Mouse (Mus musculus) layer of hippocampus, postnatal 14 days (tissue): ENCODE measurements at regions not wholly inside any gene's neighbourhood (a gene's known extent, or its start where the extent isn't known, plus 50 kb on each side); places are given as distances from the start of the nearest gene placed in this dataset.
"Not testable (repeated sequence)": the region's sequence is repeated elsewhere in the genome, so short reads cannot be mapped to it uniquely, and the experiment has no call there.

Experiments used
- DNase-seq, 2 experiments: peaks; one replicate each; pipeline ENCODE4 v3.0.0; 2021 to 2022; ENCODE audit warnings: low spot score in 2 of 2, mixed read lengths in 1 of 2

DNA sequence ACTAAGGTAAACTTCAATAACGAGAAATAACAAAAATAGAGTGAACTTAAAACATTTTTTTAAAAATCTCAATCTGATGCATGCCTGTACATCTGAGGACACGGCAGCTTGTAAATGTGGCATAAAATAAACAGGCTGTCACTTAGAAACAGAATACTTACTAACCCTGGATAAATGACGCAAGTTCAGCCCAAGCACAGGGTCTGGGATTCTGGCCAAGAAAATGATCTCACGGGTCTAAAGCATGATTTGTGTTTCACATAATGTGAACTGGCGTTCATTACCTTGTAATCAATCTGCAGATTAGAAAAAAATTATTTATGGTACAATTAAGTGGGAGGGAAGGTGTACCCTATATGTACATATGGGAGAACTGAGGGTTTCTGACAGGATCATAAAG is 512.1 kb upstream of the Vrk2 start:
- peak in 1 of 2 experiments; percentile 18 for DNase-seq

DNA sequence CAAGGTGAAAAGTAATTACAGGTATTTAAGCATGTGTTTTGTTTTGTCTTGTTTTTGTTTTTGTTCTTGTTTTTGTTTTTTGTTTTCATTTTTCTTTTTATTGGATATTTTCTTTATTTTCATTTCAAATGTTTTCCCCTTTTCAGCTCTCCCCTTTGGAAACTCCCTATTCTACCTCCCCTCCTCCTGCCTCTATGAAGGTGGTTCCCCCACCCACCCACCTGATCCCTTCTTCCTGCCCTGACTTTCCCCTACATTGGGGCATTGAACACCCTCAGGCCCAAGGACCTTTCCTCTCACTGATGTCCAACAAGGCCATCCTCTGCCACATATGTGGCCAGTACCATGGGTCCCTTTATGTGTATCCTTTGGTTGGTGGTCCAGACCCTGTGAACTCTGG is 509.1 kb upstream of the Vrk2 start:
- no peak for DNase-seq

DNA sequence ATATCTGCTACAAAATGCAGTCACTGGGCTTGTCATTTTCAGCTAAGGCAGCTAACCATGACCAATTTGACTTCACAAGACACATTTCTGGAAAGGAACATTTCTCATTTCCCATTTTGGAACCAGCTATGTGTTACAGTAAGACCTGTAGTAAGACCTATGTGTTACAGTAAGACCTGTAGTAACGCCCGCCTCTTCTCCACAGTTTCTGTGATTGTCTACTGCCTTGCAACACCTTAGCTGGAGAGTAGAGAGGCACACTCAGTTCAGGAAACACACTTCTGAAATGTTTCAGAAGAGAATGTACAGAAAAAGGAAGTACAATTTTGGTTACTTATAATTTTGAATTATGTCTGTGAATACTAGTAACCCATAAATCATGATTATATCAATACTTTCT is 508.2 kb upstream of the Vrk2 start:
- DNase-seq: no peak

DNA sequence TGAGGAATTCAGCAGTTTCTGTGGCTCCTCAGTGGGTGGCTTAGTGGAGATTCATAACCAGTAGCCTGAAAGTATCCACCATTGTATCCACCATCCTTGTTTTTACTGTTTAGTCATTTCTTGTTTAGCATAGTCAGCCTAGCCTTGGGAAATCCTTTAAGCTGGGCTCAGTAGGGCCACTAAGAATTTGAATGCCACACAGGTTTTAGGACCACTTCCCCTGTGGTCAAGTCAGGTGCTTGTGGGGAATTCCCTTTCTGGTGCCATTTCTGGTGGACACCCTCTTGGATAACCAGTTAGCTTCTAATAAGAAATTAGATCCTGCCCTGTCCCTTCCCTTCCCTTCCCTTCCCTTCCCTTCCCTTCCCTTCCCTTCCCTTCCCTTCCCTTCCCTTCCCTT is 502.8 kb upstream of the Vrk2 start:
- no peak for DNase-seq

DNA sequence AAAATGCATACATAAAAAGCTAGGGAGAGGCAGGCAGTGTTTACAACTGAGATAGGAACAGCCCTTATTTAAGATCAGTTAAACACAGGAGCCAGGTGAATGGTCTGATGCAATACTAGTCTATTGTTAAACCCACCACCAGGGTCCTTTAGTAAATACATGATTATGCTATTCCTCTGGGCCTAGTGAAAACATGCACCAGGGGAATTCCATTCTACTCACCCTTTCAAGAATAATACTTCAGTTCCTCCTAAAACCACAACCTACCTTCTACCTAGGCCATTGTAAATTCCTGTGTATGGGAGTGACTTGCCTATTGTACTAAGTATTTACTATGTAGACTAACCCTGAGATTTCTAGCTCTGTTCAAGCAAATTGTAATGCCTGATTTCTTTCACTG is 501.7 kb upstream of the Vrk2 start:
- not testable (repeated sequence) for DNase-seq

DNA sequence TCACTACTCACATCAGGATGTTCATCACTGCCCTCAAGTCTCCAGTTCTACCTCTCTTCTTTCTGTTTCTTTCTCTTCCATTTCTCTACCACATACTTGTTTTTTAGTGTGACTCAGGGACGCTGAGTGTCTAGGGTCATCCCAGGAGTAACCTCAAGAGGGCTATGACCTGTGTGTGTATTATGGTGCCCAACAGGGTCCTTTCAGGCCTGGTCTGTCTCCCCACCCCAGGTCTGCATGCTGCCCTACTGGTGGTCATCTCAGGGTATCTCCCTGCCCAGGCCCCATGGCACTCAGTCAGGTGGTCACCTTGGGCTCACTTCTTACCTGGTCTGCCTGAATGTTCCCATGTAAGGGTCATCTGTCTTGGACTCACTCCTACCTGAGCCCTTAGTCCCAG is 492.7 kb upstream of the Vrk2 start:
- no peak for DNase-seq

DNA sequence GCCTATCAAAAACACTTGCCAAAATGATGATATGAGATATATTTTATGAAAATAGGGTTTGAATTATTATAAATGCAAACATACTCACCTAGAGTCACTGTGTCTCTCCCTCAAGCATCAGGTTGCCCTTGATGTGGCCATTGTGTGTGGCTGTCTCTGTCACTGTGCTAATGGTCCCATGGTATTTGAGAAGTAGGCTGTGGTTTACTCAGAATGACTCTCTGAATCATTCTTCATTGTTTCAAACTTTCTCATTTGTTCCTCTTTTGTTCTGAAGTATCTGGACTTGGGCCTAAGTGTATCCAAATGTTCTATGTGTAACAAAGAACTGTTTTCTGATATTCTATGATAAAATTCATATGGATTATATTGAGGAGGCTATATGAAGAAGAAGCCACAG is 487.4 kb upstream of the Vrk2 start:
- DNase-seq: no peak

DNA sequence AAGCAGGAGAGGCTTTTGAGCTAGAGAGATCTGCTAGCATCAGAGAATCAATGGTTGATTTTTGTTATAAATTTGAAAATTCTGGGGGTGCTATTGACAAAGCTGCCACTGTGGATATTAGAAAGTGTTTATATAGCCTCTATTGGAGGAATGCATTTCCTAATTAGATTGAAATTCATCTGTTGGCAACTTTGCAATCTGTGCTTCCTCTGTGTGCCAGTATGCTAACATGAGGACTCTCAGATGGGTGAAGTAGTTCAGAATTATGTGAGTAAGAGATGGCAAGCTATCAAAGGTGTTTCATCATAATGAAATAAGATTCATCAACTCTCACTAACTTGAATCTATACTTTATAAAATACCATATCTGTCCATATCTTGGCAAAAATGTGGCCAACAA is 476.6 kb upstream of the Vrk2 start:
- DNase-seq: peak in 1 of 2 experiments; percentile 73

DNA sequence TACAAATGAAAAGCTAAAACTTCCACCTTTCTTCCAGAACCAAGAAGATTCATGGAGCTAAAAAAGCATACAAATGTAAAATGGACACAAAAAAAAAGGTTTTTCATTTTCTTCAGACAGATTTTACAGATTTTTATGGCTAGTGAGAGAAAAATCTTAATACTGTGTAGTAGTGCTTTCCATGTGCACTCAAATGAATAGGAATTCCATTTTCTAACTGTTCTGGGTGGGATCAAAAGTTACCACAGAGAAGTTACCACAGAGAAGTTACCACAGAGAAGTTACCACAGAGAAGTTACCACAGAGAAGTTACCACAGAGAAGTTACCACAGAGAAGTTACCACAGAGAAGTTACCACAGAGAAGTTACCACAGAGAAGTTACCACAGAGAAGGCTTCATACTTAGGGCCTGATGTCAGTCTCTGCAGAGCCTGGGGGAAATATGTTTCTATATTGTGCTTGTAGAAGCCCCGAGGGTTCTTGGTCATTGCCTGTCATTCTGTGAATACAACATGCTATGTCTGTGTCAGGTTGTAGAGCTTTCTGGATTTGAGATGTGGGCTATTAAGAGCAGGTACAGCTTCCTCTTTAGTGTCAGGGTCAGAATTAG is 433.5 kb upstream of the Vrk2 start:
- DNase-seq: no peak

DNA sequence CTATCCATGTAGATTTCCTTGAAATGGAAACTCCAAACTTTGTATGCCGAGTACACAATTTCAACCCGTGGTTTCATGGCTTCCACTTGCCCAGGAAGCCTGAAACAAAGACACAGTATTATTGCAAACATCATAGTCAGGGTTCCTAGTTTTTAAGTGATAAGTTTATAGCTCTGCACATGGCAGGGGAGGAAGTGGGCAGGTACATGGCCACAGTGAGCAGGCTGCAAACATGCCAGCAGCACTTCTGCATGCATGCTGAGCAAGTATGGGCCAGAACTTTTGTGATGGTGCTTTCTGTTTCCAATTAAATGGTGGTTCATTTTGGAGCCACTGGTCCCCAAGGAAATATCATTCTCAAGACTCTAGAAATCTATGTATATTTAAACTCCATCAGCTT is 431.7 kb upstream of the Vrk2 start:
- no peak for DNase-seq

DNA sequence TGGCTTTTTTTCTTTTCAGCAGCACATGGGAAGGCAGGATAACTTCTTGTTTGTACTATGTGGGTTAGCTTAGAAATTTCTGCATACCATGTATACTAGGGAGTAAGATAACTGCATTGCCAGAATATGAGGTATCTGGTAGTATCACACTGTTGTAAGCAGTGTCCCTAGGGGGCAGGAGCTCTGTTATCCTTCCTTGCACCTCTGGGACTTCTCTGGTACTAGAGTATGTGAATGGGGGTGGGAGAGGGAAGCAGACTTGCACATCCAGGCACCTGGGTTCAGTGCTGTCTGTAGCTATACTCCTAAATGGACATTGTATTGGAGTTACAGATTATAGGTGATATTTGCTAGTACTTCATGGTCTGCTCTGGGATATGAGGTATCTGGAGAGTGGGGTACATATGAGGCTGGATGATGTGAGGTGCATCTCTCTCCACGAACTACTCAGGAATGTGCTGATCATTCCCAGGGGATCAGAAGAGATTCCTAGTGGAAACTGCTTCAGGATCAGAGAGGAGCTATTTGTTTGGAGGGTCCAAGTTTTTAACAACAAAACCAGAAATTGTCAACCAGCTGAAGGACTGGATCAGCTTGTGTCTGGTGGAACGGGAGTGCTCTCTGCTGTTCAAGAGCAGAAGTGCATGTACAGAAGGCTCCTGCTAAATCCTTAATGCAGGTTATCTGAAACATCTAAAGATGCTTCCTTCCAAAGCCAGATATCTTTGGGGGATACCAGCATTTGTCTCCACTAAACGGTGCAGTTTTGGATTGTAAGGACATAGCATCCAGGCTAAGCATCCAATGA is 402.7 kb upstream of the Vrk2 start:
- DNase-seq: peak; percentile 62 to 68

DNA sequence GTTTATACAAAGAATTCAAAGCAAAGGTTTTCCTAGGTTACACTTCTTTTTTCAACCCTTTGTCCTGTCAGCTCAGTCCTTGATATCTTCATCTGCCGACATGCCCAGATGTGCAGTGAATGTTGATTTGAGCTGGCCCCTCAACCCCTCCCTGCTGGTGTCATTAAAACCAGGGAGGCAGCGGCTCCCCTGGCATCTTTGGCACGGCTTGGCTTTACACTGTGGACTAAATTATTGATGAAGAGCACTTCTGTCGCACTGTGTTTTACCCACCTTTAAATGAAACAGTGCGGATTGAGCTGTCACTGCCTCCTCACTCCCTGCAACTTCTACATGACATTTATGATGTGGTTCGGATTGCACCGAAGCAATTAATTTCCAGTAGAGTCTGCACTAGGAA is 387.4 kb upstream of the Vrk2 start:
- DNase-seq: no peak

DNA sequence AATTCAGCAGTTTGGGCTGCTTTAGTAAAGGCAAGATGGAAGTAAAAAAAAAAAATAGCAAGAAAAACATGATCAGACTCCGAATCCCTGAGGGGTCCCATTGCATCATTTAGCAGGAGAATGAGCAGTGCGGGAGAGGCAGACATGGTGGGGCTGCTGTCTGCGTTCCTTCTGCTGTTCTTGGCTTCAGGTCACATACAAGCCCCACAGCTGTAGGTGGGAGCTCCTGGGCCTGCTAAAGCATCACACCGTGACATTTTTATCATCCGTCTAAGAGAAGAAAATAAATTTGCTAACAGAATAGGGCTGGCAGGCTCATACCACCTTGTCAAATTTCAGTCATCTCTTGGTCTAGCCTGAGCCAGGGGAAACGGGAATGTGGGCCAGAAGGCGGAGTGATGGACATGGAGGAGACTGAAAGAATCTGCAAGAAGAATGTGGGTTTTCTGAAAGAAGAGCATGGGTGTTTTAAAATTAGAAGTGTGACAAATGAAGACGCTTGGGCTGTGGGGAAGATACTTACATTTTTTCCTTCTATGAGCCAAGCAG is 378.8 kb upstream of the Vrk2 start:
- peak in 1 of 2 experiments; percentile 7 for DNase-seq

DNA sequence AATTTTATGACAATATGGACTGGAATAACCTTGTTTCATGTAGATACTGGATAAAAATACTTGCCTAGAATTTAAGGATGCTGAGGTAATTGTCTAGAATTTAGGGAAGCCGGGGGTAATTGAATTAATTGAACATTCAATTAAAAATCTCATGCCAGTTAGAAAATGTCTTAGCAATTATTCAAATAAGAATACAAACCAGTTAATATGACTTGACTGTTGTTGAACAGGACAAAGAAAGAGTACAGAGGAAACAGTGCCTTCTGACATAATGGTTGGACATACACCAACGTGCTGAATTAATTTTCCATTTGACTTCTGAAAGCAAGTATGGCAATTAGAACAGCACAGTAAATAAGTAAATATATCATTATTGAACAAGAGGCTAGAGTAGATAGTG is 377.4 kb upstream of the Vrk2 start:
- no peak for DNase-seq

DNA sequence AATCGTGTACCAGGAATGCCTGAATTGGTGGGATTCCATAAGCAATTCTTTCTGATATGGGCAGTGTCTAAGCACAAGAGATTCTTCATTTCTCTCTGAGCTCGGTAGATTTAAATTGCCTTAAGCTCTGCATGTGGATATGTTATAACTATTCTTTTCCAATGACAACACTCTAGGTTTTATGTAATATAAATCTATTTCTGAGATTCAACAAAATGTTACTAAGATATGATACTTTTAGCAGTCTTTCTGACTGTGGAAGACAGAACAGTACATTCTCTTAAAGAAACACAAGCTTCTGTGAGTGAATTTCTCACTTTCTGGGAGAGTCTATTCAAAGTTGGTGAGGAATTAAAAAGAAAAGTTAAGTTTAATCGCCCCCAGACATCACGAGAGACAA is 373.6 kb upstream of the Vrk2 start:
- no peak for DNase-seq

DNA sequence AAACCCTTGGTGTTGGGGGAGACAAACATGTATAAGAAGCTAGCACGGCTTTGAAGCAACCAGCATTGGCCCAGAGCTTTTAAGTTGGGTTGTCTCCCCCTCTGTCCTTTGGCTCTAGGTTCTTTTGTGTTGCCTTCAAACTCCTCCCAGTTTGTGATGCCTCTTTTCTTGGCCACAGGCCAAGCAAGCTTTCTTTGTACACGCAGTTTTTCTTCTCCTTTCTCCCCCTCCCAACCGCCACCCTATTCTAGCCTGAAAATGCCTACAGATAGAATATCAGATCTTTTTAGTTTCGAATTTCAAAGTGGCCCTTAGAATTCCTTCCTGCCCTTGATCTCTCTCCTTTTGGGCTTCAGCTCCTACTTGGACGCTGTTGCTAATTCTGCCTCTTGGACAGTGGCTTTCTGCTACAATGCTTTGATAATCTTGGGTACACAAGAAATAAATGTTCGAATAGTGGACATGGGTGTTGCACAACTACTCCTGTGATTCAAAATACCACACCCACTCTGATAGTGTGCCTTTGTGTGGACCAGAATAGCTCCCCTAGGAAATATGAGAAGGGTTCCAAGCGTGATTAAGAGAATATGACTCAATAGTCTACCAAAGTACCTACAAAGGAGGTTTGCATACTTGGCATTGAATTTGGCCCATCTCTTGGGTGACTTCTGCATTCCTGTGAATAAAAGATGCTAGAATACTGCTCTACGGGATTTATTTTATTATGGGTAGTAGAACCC is 369.3 kb upstream of the Vrk2 start:
- DNase-seq: peak in 1 of 2 experiments; percentile 15

DNA sequence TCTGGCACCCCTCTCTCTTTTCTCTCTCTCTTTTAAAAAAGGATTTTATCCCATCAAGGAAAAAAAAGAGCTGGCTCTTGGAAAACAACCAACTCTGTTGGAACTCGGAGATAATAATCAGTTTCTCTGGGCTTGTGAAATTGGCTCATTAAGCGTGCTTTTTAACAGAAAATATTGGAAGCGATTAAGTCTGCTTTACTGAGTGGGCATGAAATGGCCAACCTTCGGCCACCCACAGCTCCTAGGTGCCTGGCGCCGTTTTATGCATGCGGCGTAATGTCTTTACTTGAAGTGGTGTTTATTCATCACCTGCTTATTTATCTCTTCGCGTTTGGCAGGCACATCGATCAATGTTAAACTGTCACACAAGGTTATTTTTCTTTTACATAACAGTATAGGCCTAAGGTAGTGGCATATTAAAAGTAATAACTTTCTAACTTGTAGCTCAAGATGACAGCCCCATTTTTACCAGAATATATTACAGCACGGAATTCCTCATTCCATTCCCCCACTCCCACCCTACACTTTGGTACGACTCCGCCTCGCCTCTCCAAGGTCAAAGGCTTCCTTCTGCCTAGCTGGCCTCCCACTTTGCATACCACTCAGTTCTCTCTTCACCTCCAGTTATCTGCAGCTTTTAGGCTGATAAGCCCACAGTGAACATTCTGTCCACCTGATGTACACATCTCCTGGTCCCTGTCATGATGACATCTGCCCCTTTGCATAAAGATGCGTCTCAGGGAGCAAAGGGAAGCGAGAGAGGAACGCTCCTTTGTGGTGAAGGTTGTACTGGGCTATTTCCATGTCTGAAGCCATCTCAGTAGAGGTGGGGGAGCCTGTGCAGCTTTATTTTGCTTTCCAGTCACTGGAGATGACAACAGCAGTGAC is 368.5 kb upstream of the Vrk2 start:
- DNase-seq: peak in 1 of 2 experiments; percentile 33

DNA sequence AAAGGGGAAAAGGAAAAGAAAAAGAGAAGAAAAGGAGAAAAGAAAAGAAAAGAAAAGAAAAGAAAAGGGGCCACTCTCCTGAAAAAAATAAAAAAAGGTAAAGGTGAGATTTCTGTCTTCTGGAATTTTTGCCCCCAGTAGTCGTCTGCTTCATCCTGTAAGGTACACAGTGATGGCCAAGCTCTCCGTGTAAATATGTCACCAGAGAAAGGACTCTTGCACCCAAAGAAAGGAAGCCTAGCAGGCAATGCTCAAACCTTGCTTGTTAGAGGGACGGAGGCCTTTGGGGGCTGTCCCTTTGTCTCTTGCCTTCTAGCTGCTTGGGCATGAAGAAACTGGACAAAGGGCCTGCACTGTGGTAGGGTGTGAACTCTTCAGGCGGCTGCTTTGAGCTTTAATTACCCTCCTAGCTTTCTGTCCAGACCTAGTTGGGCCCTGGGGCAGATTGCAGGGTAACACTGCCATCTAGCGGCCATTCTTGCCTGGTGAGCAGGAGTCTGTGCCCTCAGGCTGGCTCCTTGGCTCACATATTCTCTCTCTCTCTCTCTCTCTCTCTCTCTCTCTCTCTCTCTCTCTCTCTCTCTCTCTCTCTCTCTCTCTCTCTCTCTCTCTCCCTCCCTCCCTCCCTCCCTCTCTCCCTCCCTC is 367.7 kb upstream of the Vrk2 start:
- peak; percentile 92 to 94 for DNase-seq

DNA sequence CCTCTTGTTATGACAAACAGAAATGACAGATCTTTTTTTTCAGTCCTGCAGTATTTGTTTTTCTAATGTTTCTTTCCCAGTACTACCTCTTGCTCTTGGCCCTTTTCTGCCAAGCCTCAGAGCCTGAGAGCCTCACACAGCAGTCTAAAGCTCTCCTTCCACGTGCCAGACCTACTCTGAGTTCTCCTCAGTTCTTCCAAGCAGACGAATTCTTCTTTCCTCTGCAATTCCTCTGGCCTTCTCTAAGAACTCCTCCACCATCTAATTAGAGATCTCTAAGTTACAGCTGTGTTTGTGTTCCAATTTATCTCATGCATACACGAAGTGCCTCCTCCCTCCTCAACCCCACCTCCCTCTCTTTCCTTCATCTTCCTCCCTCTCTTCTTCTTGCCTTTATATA is 362.4 kb upstream of the Vrk2 start:
- DNase-seq: no peak

DNA sequence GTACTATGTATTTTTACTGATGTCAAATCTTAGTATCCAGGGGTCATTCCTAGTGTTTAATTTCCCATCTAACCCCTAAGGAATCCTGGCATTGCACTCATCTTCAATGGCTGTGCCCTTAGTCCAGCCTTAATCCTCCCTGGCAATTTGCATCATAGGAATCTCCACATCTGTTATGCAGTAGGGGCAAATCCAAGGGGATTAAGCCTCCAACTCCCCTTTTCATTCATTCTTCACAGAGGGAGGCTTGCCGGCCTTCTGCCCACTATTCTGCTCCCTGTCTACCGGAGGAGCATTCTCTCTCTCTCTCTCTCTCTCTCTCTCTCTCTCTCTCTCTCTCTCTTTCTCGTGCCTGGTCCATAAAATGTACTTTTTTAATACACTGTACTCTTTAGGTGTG is 338.0 kb upstream of the Vrk2 start:
- DNase-seq: no peak

DNA sequence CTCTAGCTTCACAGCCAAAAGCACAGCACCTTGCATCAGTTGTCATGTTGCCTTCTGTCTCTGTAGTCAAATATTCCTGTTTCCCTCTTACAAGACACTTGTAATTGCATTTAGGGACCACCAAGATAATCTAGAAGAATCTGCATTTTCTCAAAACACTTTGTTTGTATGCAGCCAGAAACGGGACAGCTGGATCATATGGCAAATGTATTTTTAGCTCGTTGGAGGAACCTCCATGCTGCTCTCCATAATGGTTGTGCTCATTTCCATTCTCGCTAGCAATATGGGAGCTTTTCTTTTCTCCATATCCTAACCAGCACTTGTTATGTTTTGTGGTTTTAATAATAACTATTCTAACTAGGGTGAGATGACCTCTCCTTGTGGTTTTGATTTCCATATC is 313.3 kb upstream of the Vrk2 start:
- DNase-seq: no peak
